Mouse (Mus musculus) left cerebral cortex, adult 2 months (tissue): ENCODE data around the gene Fbxo3. TPM values are rescaled to one million over a fixed set of nuclear protein-coding genes. Genes with fewer than 3 reads are reported as not detected.
"Not testable (repeated sequence)": the region's sequence is repeated elsewhere in the genome, so short reads cannot be mapped to it uniquely, and the experiment has no call there.

Source experiments
- DNase-seq, 2 experiments: peaks; one replicate each; pipeline ENCODE4 v3.0.0; 2021 to 2022; ENCODE audit warnings: low spot score in 2 of 2, mixed read lengths in 1 of 2; ENCODE audit errors: extremely low spot score in 1 of 2
- H3K27ac ChIP-seq: fragments of 200-600 bp; 2 replicates; pipeline ENCODE4 v1.8.1; 2022
- H3K4me3 ChIP-seq: fragments of 200-600 bp; 2 replicates; pipeline ENCODE4 v1.8.1; 2022
- CTCF ChIP-seq: fragments of 200-600 bp; IDR thresholded peaks from 2 replicates; pipeline ENCODE4 v1.8.1; 2022; ENCODE audit warnings: antibody characterized with exemption, mild to moderate bottlenecking, moderate library complexity
- intact Hi-C: fragments of 180-260 bp; cut with DNase I; formaldehyde crosslinking; loops from one replicate; pipeline ENCODE4 v1.15.1; 2025
- total RNA-seq, 2 experiments: library from RNA; stranded (reverse); gene quantifications; 2 replicates each; pipeline ENCODE4 v1.2.3; 2021

Fbxo3 gene
- total RNA-seq, 2 experiments from 2014 or later: 55.4 to 59.7 TPM

DNA sequence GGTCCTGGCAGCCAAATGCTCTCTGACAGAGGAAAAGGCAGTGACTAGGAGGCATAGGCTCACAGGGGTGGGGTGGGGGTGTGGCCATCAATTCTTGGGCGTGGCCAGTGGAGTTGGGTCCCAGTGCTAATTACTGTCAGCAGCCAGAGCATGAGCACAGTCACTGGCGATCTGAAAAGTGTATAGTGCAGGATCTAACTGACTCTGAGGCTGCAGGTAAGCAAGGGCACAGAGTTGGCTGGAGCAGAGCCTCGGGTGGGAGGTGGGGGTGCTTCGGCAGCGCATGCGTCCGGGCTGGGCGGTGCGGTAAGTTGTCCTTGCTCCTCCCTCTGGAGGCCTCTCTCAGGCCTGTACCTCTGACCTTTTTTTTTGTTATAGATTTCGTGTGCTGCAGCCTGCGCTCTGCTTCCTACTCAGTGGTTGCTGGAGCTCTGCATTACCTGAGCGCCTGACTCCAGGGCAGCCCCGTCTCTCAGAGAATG, 42.2 kb downstream of the Fbxo3 start, which contains the start of gene Cd59b:
TSS of gene Cd59b (plus strand) at position 146 of the 482 bp plus-strand sequence.
- Histone ChIP-seq H3K4me3 (peak within 1 kb of the TSS; percentile 16), H3K27ac (no peak within 1 kb of the TSS)
- DNase-seq: no peak
- TF ChIP-seq CTCF: no peak
- intact Hi-C loops: no loop called here

GRCm38 (mm10) chr2:104078285-104078684, 50.8 kb downstream of the Fbxo3 start:
- H3K4me3 ChIP-seq, DNase-seq, H3K27ac ChIP-seq, intact Hi-C loops: not testable (repeated sequence)

GRCm38 (mm10) chr2:104081436-104082050, 54.0 kb downstream of the Fbxo3 start:
- H3K4me3 ChIP-seq, DNase-seq, H3K27ac ChIP-seq, intact Hi-C loops: not testable (repeated sequence)

GRCm38 (mm10) chr2:104082474-104082873, 55.0 kb downstream of the Fbxo3 start:
- H3K4me3 ChIP-seq: no peak overlapping the region
- H3K27ac ChIP-seq: no peak overlapping the region
- intact Hi-C loops: no loop called here
- no peak for DNase-seq
- TF ChIP-seq CTCF: no peak

DNA sequence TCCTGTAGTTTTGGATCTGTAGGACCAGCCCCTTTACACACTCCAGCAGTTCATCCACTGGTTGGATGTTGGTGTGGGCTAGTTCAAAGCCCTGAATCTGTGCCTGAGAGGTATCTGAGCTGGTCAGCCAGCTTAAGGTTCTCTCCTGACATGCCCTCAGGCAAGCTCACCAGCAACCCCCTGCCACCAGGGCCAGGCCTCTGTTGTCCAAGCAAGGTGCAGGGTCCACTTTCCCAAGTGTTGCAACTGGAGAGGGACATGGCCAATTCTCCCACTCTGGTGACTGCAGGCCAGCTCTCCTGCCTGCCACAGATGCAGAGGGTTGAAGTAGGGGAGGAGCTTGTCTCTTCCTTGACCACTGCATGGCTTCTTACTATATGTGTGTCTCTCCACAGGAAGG, 56.5 kb downstream of the Fbxo3 start:
- H3K27ac ChIP-seq, H3K4me3 ChIP-seq, intact Hi-C loops, DNase-seq: not testable (repeated sequence)

- H3K4me3 ChIP-seq, H3K27ac ChIP-seq, DNase-seq, intact Hi-C loops: not testable (repeated sequence)
These were observed 60.0 kb downstream of the Fbxo3 start for GRCm38 (mm10) chr2:104087562-104087961.

DNA sequence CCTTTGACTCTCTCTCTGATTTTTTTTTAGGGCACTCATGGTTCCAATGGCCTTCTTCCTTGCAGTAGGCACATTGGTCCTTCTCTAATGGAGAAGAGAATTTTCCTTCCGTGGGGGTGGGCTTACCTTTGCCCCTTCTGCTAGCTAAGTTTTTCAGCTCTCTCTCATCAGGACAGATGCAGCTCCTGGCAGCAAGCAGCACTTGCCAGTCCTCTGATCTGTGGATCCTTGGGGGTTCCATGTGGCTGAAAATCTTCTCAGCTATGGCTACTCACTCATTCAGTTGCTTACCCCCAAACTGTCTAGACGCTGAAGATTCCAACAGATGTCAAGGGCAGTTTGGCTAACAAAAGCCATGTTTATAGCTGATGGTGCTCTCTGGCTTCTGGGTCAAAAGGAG, 65.8 kb downstream of the Fbxo3 start:
- no peak overlapping the region for H3K27ac ChIP-seq
- no peak for DNase-seq
- H3K4me3 ChIP-seq: no peak overlapping the region
- intact Hi-C loops: no loop called here
- TF ChIP-seq CTCF: no peak

GRCm38 (mm10) chr2:104095741-104096213, 68.3 kb downstream of the Fbxo3 start, which contains the start of gene Cd59a:
TSS of gene Cd59a (plus strand) at chr2:104095801.
- intact Hi-C loops: loop anchor here (1.0 kb wide), 1 partner anchor 27 kb away; the partner anchor contains the start of gene Gm10799
- Histone ChIP-seq H3K27ac (peak within 1 kb of the TSS; percentile 66), H3K4me3 (peak within 1 kb of the TSS; percentile 48)
- no peak for TF ChIP-seq CTCF
- DNase-seq: peak; percentile 35 to 41

DNA sequence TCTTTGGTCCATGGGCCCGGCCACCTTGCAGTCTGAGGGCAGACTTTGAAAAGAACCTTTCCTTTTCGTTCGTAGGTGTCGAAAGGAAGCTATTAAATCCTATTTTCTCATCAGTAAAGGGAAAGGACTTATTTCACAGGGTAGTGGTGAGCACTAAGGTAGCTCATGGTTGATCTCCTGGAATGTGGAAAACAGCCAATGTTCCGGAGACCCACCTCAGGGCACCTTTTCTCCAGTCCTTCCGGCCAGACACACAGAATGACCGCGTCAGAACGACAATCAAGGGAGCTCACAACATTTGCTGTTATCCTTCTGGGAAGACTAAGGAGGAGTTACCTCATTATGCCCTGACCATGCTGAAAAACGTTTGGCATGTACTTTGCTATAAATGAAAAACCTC, 68.7 kb downstream of the Fbxo3 start:
- Histone ChIP-seq H3K27ac (peak overlapping the region; percentile 66; the same call in 1 of the 2 replicates), H3K4me3 (peak overlapping the region; percentile 48)
- intact Hi-C loops: no loop called here
- DNase-seq: no peak
- TF ChIP-seq CTCF: no peak

DNA sequence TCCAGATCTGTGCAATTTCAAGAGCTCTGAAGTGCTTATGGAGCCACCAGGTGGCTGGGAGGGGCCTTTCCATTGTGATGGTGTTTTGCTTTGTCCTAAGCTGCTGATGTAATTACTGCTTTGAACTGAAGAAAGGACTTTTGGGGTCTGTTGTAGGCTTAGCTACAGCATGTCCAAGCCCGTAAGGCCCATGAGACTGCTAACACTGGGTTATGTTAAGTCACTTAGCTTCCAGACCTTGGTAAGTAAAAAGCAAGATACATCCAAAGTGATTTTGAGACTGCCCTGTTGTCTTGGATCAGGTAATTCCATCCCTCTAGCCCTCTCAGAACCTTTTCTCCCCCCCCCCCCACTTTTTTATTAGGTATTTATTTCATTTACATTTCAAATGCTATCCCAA, 69.3 kb downstream of the Fbxo3 start:
- H3K4me3 ChIP-seq, intact Hi-C loops, H3K27ac ChIP-seq, DNase-seq: not testable (repeated sequence)

DNA sequence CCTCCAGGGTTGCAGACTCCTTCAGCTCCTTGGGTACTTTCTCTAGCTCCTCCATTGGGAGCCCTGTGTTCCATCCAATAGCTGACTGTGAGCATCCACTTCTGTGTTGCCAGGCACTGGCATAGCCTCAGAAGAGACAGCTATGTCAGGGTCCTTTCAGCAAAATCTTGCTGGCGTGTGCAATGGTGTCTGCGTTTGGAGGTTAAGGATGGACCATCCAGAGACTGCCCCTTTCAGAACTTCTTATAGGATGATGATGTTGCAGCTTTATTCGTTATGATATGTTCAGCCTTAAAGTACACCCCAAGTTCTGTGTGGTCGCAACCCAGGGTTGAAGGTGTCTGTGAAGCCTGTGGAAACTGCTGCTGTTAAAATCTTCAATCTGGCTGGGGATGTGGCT, 69.9 kb downstream of the Fbxo3 start:
- DNase-seq, H3K4me3 ChIP-seq, intact Hi-C loops, H3K27ac ChIP-seq: not testable (repeated sequence)

GRCm38 (mm10) chr2:104098529-104099230, 71.2 kb downstream of the Fbxo3 start:
- Histone ChIP-seq H3K4me3 (no peak overlapping the region), H3K27ac (no peak overlapping the region)
- intact Hi-C loops: no loop called here
- no peak for DNase-seq
- TF ChIP-seq CTCF: no peak
